Mouse (Mus musculus) heart, adult 2 months (tissue): Measurements from ENCODE around the gene AI464131. TPM values are rescaled to one million over a fixed set of nuclear protein-coding genes. Genes with fewer than 3 reads are reported as not detected.
A peak's percentile ranks its signal among the peaks of the same experiment; 100 is the strongest.

Experiments
- DNase-seq, 2 experiments: peaks; one replicate each; pipeline ENCODE4 v3.0.0; 2021
- H3K27ac ChIP-seq: fragments of 200-600 bp; 2 replicates; pipeline ENCODE4 v1.8.1; 2022
- H3K27me3 ChIP-seq: fragments of 200-500 bp; 2 replicates; pipeline ENCODE4 v1.6.1; 2012; ENCODE audit warnings: mild to moderate bottlenecking, low read length, inconsistent platforms, mixed read lengths; ENCODE audit not compliant: control insufficient read depth, insufficient read depth
- H3K36me3 ChIP-seq: fragments of 200-500 bp; 2 replicates; pipeline ENCODE4 v1.6.1; 2012; ENCODE audit warnings: low read length, inconsistent platforms; ENCODE audit not compliant: control insufficient read depth, insufficient read depth
- H3K4me1 ChIP-seq: fragments of 200-500 bp; 2 replicates; pipeline ENCODE4 v1.6.1; 2011; ENCODE audit warnings: low read length; ENCODE audit not compliant: control insufficient read depth, insufficient read depth
- H3K4me3 ChIP-seq: fragments of 200-600 bp; 2 replicates; pipeline ENCODE4 v1.8.1; 2022
- H3K79me2 ChIP-seq: fragments of 200-500 bp; replicated peaks from 2 replicates; pipeline ENCODE4 v1.6.1; 2012; ENCODE audit warnings: mild to moderate bottlenecking, inconsistent platforms, low read length, moderate library complexity, mixed read lengths; ENCODE audit not compliant: control insufficient read depth, insufficient read depth
- H3K9ac ChIP-seq: fragments of 200-500 bp; 2 replicates; pipeline ENCODE4 v1.6.1; 2012; ENCODE audit warnings: low read depth, mild to moderate bottlenecking, control low read depth, inconsistent platforms, low read length, mixed read lengths
- CTCF ChIP-seq: fragments of 200-600 bp; IDR thresholded peaks from 2 replicates; pipeline ENCODE4 v1.8.1; 2022; ENCODE audit warnings: antibody characterized with exemption, mild to moderate bottlenecking, moderate library complexity
- EP300 ChIP-seq: fragments of 200-500 bp; IDR thresholded peaks from 2 replicates; pipeline ENCODE4 v1.6.1; 2011; ENCODE audit warnings: low read depth, low read length, control low read depth; ENCODE audit not compliant: insufficient read depth
- POLR2A ChIP-seq: fragments of 200-500 bp; IDR thresholded peaks from 2 replicates; pipeline ENCODE4 v1.6.1; 2011; ENCODE audit warnings: mild to moderate bottlenecking, low read depth, low read length, control low read depth; ENCODE audit not compliant: insufficient read depth
- WGBS: fragments of 180-500 bp; shearing (Covaris S2); methylation state at CpG from one replicate; pipeline ENCODE4 v1.1.7; 2018; 5-methylcytosine and 5-hydroxymethylcytosine counted together
- intact Hi-C: fragments of 180-260 bp; cut with DNase I; formaldehyde crosslinking; loops from one replicate; pipeline ENCODE4 v1.15.1; 2025
- polyA plus RNA-seq: library from polyadenylated mRNA; depleted of rRNA; stranded (reverse); fragments of >200 nt; gene quantifications from 2 replicates; pipeline ENCODE4 v1.2.3, GENCODE M21; 2012
- total RNA-seq, 2 experiments: library from RNA; stranded (reverse); gene quantifications; 2 replicates each; pipeline ENCODE4 v1.2.3; 2021

AI464131 gene
- total and polyA plus RNA-seq, 3 experiments, result 7.6 to 12.0 (median 11.6) TPM

DNA sequence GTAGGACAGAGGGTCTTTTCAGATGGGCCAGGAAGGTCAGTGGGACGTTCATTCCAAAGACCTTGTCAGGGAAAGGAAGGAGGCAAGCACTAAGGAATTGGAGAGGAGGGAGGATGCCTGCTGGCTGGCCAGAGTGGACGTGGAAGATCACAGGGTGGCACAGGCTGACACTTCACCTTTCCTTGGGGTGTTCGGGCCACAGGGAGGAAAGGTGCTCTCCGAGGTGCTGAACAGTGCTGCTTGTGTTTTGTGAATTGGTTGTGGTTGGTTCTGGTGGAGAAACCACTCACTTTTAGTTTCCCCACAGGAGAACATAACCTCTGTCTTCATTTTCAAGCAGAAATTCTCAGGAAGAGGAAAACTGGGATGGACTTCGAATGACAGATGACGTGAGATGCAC, 29.5 kb upstream of the AI464131 start:
- Histone ChIP-seq H3K4me1 (peaks cover 5% of the 10 kb centered on the region), H3K27me3 (no peaks in the 10 kb centered on the region), H3K36me3 (no peaks in the 10 kb centered on the region), H3K4me3 (no peak overlapping the region), H3K79me2 (peaks cover 2% of the 10 kb centered on the region; the same call in 1 of the 2 replicates), H3K9ac (no peak overlapping the region), H3K27ac (no peak overlapping the region)
- DNase-seq, result no peak
- WGBS, result 36% methylated on average over 6 of the region's 6 CpGs
- TF ChIP-seq CTCF (no peak), POLR2A (no peak), EP300 (no peak)
- intact Hi-C loops, result no loop called here

- peaks cover 5% of the 10 kb centered on the region for H3K4me1 ChIP-seq
- intact Hi-C loops, result no loop called here
- TF ChIP-seq CTCF (no peak), EP300 (no peak), POLR2A (no peak)
Observed at GRCm38 (mm10) chr4:41527996-41528395, 25.1 kb upstream of the AI464131 start.

GRCm38 (mm10) chr4:41527076-41527475, 24.2 kb upstream of the AI464131 start:
- no peak overlapping the region for H3K27ac ChIP-seq
- peaks cover 5% of the 10 kb centered on the region for H3K4me1 ChIP-seq
- no peaks in the 10 kb centered on the region for H3K79me2 ChIP-seq
- H3K9ac ChIP-seq, result no peak overlapping the region
- no peak overlapping the region for H3K4me3 ChIP-seq
- intact Hi-C loops, result no loop called here
- no peaks in the 10 kb centered on the region for H3K27me3 ChIP-seq
- no peak for DNase-seq
- no peak for TF ChIP-seq EP300
- no peak for TF ChIP-seq CTCF
- TF ChIP-seq POLR2A, result no peak
- 68% methylated on average over 13 of the region's 13 CpGs for WGBS
- no peaks in the 10 kb centered on the region for H3K36me3 ChIP-seq

More at GRCm38 (mm10) chr4:41527996-41528395, 25.1 kb upstream of the AI464131 start:
- Histone ChIP-seq H3K79me2 (no peaks in the 10 kb centered on the region), H3K9ac (no peak overlapping the region), H3K36me3 (no peaks in the 10 kb centered on the region), H3K4me3 (no peak overlapping the region), H3K27ac (no peak overlapping the region), H3K27me3 (no peaks in the 10 kb centered on the region)
- 29% methylated on average over 8 of the region's 8 CpGs for WGBS
- peak in 1 of 2 experiments; percentile 16 for DNase-seq

DNA sequence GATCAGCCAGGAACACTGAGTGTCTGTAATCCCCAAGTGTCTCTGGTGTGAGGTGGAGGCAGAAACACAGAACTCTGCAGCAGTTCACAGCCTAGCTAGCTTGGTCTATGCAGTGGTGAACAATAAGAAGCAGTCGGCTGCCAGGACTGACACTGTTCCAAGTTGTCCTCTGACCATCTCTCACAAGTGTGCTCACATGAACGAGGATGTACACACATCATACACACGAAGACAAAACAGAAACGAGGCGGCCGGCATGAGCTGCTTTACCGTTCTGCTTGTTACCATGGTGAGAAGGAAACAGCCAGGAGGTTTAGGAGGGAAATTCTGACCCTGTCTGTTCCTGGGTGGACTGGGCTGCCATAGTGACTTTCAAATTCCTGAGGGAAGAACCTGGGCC, 23.7 kb upstream of the AI464131 start:
- Histone ChIP-seq H3K27ac (no peak overlapping the region), H3K9ac (no peak overlapping the region), H3K36me3 (no peaks in the 10 kb centered on the region), H3K4me3 (no peak overlapping the region), H3K4me1 (peaks cover 5% of the 10 kb centered on the region), H3K79me2 (no peaks in the 10 kb centered on the region), H3K27me3 (no peaks in the 10 kb centered on the region)
- DNase-seq, result no peak
- TF ChIP-seq EP300 (no peak), CTCF (no peak), POLR2A (no peak)
- intact Hi-C loops, result no loop called here
- 77% methylated on average over 7 of the region's 7 CpGs for WGBS

DNA sequence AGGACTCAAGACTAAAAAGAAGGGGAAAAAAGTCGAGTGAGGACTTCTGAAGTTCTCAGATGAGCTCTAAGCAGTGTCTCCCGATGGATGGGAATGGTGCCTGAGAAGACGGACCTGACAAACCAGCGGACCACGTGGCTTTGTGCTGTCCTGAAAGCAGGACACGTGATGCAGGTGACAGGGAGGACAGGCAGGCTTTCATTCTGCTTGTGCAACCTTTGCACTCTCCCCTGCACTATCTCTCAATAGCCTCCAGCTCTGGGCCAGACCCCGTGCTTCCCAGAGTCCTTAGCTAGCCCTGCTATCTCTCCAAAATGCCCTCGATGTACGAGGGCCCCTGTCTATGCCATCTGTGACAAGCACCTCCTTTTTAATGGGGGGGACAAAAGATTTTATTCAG, 22.0 kb upstream of the AI464131 start:
- Histone ChIP-seq H3K36me3 (no peaks in the 10 kb centered on the region), H3K4me3 (no peak overlapping the region), H3K9ac (no peak overlapping the region), H3K79me2 (no peaks in the 10 kb centered on the region), H3K27me3 (no peaks in the 10 kb centered on the region), H3K27ac (no peak overlapping the region), H3K4me1 (peaks cover 5% of the 10 kb centered on the region)
- WGBS, result 75% methylated on average over 9 of the region's 9 CpGs
- no peak for DNase-seq
- TF ChIP-seq EP300 (no peak), POLR2A (no peak), CTCF (no peak)
- intact Hi-C loops, result no loop called here

DNA sequence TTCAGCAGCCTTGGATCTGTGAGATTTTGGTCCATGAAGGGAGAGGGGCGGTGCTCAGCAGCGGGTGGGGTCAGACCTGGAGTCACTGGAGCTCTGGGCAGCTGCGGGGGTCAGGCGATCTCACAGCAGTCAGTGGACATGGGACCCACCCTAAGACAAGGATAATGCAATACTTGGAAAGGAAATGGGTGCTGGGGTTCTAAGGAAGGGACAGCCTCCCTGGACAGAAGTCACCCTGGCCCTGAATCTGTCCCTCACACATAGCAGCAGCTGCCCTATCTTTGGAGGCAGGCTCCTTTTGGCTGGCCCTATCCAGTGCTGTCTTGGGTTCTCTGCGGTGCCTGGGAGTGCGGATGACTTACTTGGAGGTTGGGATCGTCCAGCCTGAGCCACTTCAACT, 21.0 kb upstream of the AI464131 start:
- Histone ChIP-seq H3K9ac (no peak overlapping the region), H3K4me3 (no peak overlapping the region), H3K27me3 (no peaks in the 10 kb centered on the region), H3K4me1 (peaks cover 3% of the 10 kb centered on the region), H3K36me3 (no peaks in the 10 kb centered on the region), H3K27ac (no peak overlapping the region), H3K79me2 (no peaks in the 10 kb centered on the region)
- 51% methylated on average over 7 of the region's 7 CpGs for WGBS
- no peak for DNase-seq
- no peak for TF ChIP-seq EP300
- TF ChIP-seq POLR2A, result no peak
- TF ChIP-seq CTCF, result no peak
- intact Hi-C loops, result loop anchor here (1.0 kb wide), 1 partner anchor 89 kb away; no protein-coding TSS in a partner anchor
